Mouse (Mus musculus): ENCODE data around the gene Rab17.

The Rab17 gene

DNA sequence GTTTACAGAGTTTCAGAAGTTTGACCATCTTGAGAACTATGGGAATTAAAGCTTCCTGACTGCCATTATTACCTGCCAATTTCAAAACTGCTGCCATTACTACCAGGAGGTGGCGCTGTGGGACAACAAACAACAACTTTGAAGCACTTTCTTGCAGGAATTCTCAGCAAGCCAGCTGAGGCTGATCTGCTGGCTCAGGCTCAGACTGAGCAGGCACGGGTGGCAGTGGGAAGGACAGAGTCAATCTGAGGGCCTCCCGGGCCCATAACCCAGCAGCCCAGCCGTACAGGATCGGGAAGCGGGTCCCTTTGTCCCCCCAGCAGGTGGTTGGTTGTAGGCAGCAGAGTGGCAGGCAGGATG is 40.9 kb downstream of the Rab17 start:
- DNase-seq (ENCODE audit: low spot score in 2 of 2): peak; percentile 80 to 88

DNA sequence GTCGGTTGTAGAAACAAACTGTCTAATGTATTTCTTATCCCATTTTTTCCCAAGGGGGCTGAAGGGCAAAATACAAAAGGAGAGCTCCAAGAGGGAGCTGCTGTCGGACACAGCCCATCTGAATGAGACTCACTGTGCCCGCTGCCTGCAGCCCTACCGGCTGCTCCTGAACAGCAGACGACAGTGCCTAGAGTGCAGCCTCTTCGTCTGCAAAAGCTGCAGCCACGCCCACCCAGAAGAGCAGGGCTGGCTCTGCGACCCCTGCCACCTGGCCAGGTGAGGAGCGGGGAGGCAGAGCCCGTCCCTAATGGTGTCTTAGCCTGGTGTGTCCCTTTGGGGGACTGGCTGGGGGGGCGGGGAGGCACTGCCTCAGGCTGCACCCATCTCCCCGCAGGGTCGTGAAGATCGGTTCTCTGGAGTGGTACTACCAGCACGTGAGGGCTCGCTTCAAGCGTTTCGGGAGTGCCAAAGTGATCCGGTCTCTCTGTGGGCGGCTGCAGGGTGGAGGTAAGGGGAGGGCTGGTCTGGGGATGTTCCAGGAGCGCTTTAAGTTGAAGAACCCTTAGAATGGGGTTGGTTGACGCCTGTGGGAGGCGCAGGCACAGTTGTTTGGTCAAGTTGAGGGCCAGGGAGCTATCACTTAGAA is 41.4 kb downstream of the Rab17 start:
- no peak for DNase-seq (ENCODE audit: low spot score in 2 of 2)

DNA sequence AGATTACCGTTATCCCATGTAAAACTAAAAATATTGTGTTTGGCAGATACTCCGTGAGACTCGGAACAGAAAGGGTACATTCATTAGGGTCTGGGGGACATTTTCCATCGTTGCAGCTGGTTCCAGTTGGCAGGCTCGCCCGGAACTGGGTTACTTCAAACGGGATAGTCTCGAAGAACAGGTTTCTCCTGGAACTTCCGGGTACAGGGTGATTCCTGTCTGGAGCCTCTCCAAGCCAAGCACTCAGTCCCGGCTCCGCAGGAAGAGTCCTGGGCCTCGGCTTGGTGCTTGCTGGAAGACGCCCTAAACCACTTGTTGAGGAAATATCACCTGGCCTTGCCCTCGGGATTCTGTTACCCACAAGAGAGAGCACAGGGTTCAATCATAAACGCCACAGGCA is 42.2 kb downstream of the Rab17 start:
- DNase-seq (ENCODE audit: low spot score in 2 of 2): peak; percentile 48 to 61

DNA sequence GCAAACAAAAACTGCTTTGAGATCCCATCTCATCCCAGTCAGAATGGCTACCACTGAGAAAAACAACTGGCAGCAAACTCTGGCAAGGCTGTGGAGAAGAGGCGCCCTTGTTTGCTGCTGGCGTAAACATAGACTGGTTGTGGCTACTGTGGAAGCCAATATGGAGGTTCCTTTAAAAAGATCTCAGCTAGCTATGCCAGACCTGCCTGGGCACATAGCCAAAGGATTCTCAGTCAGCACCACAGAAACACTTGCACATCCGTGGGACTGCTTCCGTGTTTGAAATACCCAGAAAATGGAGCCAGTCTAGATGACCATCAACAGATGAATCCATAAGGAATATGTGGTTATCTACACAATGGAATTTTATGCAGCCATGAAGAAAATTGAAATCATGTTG is 43.4 kb downstream of the Rab17 start:
- DNase-seq (ENCODE audit: low spot score in 2 of 2): no peak

DNA sequence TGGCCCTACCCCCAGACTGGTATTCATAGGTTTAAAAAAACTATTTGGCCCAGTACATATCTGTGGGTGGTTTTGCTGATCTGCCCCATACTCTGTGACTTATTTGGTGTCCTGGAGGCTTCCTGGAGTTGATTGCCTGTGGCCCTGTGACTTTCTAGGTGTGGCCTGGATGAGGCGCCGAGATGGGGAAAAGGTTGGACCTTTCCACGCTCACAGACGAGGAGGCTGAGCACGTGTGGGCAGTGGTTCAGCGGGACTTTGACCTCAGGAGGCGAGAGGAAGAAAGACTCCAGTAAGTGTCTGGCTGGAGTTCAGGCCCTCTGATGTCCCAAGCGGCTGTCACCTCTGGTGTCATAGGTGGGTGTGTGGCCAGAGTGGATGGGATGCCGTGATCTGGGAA is 47.8 kb downstream of the Rab17 start:
- DNase-seq (ENCODE audit: low spot score in 2 of 2): no peak

DNA sequence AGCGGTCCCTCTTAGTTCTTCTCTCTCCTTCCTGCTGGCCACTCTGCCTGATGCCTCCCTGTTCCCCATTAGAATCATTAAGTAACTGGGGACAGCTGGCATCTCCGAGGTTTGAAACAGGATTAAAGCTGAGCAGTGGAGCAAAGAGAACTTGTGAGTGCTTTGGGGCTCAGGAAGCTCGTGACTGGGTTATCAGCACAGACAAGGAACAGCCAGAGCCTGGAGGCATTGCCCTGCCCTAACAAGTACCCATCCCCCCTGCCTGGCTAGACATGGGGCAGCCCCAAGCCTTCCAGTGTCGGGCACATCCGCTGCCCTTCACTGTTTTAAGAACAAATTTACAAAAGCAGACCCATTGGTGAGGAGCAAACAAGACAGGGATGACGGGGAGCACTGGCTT is 52.0 kb downstream of the Rab17 start:
- DNase-seq (ENCODE audit: low spot score in 2 of 2): peak in 1 of 2 experiments; percentile 7

DNA sequence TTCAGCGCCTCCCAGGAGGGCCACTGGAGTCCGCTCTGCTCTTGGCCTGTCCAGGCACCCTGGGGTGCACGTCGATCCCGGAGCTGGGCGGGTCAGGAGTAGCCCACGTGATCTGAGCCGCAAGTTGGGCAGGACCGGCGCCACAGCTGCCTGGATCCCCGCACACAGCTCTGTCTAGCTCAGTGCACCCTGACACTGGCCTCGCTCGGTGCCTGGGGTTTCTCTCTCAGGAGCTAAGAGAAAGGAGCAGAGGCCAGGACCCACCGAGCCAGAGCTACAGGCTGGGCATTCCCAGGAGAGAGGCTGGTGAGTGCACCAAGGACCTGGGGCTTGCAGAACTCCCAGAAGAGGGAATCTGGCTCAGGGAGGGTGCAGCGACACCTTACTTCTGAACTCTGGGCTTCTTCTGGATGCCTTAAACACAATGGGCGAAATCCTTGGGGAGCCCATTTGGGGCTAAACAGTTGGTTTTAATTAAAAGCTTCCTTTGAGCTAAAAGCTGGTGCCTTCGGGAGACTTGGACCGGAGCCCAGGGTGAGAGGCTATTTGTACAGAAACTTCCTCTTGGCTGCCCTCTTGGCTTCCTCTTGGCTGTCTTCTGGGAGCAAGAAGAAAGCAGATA is 54.4 kb downstream of the Rab17 start, which contains the start of gene Mlph:
TSS of gene Mlph (plus strand) at position 138 of the 622 bp plus-strand sequence.
- DNase-seq (ENCODE audit: low spot score in 2 of 2): peak; percentile 47 to 60

DNA sequence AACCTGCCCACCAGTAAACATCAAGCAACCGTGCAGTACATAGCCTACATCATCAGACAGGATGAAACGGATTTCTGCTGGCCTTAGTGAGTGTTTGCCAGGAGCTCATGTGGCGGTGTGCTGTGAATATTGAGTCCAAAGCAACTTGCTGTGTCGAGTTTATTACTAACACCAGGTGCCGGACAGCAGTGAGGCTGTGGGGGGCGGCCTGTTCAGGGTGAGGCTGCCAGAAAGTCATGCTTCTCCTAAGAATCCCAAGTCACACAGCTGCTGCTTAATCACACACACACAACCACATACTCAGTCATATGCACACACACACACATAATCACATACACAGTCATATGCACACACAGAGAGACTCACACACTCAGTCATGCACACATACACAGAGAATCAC is 56.2 kb downstream of the Rab17 start:
- no peak for DNase-seq (ENCODE audit: low spot score in 2 of 2)

DNA sequence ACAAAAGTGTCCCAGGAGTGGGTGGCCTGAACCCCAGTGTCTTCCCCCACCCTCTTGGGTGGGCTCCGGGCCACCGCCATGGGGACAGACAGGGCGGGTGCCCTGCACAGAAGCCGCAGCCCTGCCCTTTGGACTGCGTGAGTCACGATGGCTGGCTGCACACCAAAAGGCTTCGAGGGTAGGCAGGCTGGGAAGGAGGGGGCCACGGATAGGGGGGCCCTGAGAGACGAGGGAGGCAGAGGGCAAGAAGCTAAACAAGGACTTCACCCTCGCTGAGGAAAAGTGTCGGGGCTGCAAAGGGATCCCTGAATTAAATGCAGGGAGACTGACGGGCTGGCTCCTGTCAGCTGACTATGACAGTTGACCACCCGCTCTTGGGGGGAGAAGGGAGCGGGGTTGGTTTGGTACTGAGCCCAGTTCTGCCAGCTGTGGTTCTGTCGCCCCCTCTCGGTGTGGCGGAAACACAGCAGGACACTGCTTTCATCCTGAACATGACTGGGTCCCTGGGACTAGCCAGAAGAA is 59.8 kb downstream of the Rab17 start:
- peak; percentile 65 to 70 for DNase-seq (ENCODE audit: low spot score in 2 of 2)

DNA sequence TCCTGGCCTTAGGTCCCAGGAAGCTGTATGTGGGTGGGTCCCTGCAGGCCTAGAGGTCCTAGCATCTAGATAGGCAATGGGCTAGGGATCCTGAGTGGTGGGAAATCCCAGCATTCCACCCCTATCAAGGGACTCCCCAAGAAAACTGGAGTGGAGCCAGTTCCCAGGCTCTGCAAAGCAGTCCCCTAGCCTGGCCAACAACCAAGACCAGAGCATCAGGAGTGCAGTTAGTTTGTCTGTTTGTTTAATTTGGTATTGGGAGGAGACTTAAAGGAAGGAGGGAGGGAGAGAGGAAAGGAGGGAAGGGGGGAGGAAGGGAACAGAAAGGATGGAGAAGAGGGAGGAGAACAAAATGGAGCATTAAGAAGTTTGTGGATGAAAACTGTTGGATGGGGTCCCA is 60.3 kb downstream of the Rab17 start:
- DNase-seq (ENCODE audit: low spot score in 2 of 2): no peak
